Comparison of ENCODE assay signal across 8 mouse cellular contexts in genomic region chr1:133745078-133745495, GRCm38 (mm10). TPM values are rescaled to one million over a fixed set of nuclear protein-coding genes. Genes with fewer than 3 reads are reported as not detected.
DNase-seq lines count a peak whose midpoint lies in the region; ATAC-seq and TF ChIP-seq lines count a peak whose summit lies in the region.

No protein-coding gene starts in this region.

- H3K27me3 ChIP-seq in kidney, embryonic 16.5 days (ENCODE audit: insufficient read depth, low read length), result no peaks in the 10 kb centered on the region
- H3K27me3 ChIP-seq in forebrain, embryonic 16.5 days (replicated peaks; ENCODE audit: control insufficient read depth, insufficient read depth, low read length), result no peaks in the 10 kb centered on the region
- H3K27me3 ChIP-seq in liver, postnatal 0 days (ENCODE audit: insufficient read depth, low read length), result no peaks in the 10 kb centered on the region

- DNase-seq in cerebellum, adult 9-11 months, result peak; percentile 15
- no peak for DNase-seq in cerebellum, adult 9-10 months
- no peak for DNase-seq in kidney, postnatal 36 days
- DNase-seq in liver, postnatal 0 days, result no peak
- no peak for DNase-seq in layer of hippocampus, postnatal 14 days (ENCODE audit: low spot score in 2 of 2)
- no peak for DNase-seq in frontal cortex, postnatal 25 days (ENCODE audit: low spot score in 2 of 2)

- H3K4me2 ChIP-seq in kidney, embryonic 16.5 days (replicated peaks; ENCODE audit: low read depth, low read length), result no peak overlapping the region
- no peak overlapping the region for H3K4me2 ChIP-seq in forebrain, embryonic 16.5 days (ENCODE audit: low read length)
- H3K4me2 ChIP-seq in liver, postnatal 0 days (ENCODE audit: low read depth, low read length), result no peak overlapping the region

- H3K9ac ChIP-seq in kidney, embryonic 16.5 days (replicated peaks; ENCODE audit: low read length), result no peak overlapping the region
- 0 out of 2 replicates have a peak overlapping the region, but pooled peaks have one; percentile 4 for H3K9ac ChIP-seq in forebrain, embryonic 16.5 days (replicated peaks; ENCODE audit: low read depth, low read length)
- no peak overlapping the region for H3K9ac ChIP-seq in liver, postnatal 0 days (replicated peaks)

- WGBS in kidney, embryonic 16.5 days, result 60% methylated on average over 9 of the region's 9 CpGs
- WGBS in forebrain, embryonic 16.5 days, result 55% methylated on average over 9 of the region's 9 CpGs
- 50% methylated on average over 9 of the region's 9 CpGs for WGBS in liver, postnatal 0 days (ENCODE audit: insufficient replicate concordance)

- ATAC-seq in kidney, embryonic 16.5 days (ENCODE audit: low FRiP score, low TSS enrichment), result 0 out of 2 replicates have a peak, but pooled peaks have one; percentile 29
- ATAC-seq in forebrain, embryonic 16.5 days, result peak; percentile 18; the same call in 1 of the 2 replicates
- ATAC-seq in liver, postnatal 0 days, result peak; percentile 50

- no peak for TF ChIP-seq EP300 in liver, postnatal 0 days (IDR thresholded peaks at IDR 0.05; ENCODE audit: low read depth)

- H3K9me3 ChIP-seq in kidney, embryonic 16.5 days (ENCODE audit: low read length), result no peaks in the 10 kb centered on the region
- H3K9me3 ChIP-seq in forebrain, embryonic 16.5 days (ENCODE audit: control insufficient read depth, low read length), result no peaks in the 10 kb centered on the region
- no peaks in the 10 kb centered on the region for H3K9me3 ChIP-seq in liver, postnatal 0 days (ENCODE audit: low read length)

- H3K4me1 ChIP-seq in kidney, embryonic 16.5 days (ENCODE audit: insufficient read depth, low read length), result peaks cover 21% of the 10 kb centered on the region
- H3K4me1 ChIP-seq in forebrain, embryonic 16.5 days (replicated peaks; ENCODE audit: control insufficient read depth, insufficient read depth, low read length), result peaks cover 18% of the 10 kb centered on the region
- H3K4me1 ChIP-seq in liver, postnatal 0 days (ENCODE audit: insufficient read depth), result peaks cover 10% of the 10 kb centered on the region

- H3K4me3 ChIP-seq in kidney, embryonic 16.5 days (ENCODE audit: low read length), result no peak overlapping the region
- no peak overlapping the region for H3K4me3 ChIP-seq in forebrain, embryonic 16.5 days (replicated peaks; ENCODE audit: low read length)
- no peak overlapping the region for H3K4me3 ChIP-seq in liver, postnatal 0 days (ENCODE audit: low read depth, low read length)

- no peaks in the 10 kb centered on the region for H3K36me3 ChIP-seq in kidney, embryonic 16.5 days (ENCODE audit: insufficient read depth, low read length)
- H3K36me3 ChIP-seq in forebrain, embryonic 16.5 days (ENCODE audit: control insufficient read depth, insufficient read depth), result no peaks in the 10 kb centered on the region
- peaks cover 7% of the 10 kb centered on the region for H3K36me3 ChIP-seq in liver, postnatal 0 days (replicated peaks; ENCODE audit: insufficient read depth, low read length)

- H3K27ac ChIP-seq in kidney, embryonic 16.5 days (ENCODE audit: low read length), result peak overlapping the region; percentile 13; the same call in 1 of the 2 replicates
- no peak overlapping the region for H3K27ac ChIP-seq in forebrain, embryonic 16.5 days (ENCODE audit: low read length)
- no peak overlapping the region for H3K27ac ChIP-seq in liver, postnatal 0 days (ENCODE audit: low read depth)

- no peak for TF ChIP-seq CTCF in liver, postnatal 0 days (IDR thresholded peaks at IDR 0.05; ENCODE audit: low read depth)

RNA-seq across cellular contexts. Expression of gene Lax1, which starts 55.2 kb away (rescaled TPM):
- 0.50 and 0.60 TPM in 2 replicates for polyA plus RNA-seq in kidney, embryonic 16.5 days (2015; fragmentation: Nextera tagmentation; extraction: Ambion mirVana)
- polyA plus RNA-seq in forebrain, embryonic 16.5 days (2015; fragmentation: Nextera tagmentation; extraction: Ambion mirVana), result not detected in 2 replicates
- polyA plus RNA-seq in liver, postnatal 0 days (2015; fragmentation: Nextera tagmentation; extraction: Ambion mirVana), result 0.66 and 1.1 TPM in 2 replicates
- not detected for total RNA-seq in layer of hippocampus, postnatal 14 days (2021)

RNA-seq across cellular contexts. Expression of gene Atp2b4, which starts 55.8 kb away (rescaled TPM):
- 7.6 and 8.2 TPM in 2 replicates for polyA plus RNA-seq in kidney, embryonic 16.5 days (2015; fragmentation: Nextera tagmentation; extraction: Ambion mirVana)
- polyA plus RNA-seq in forebrain, embryonic 16.5 days (2015; fragmentation: Nextera tagmentation; extraction: Ambion mirVana), result 9.3 and 11.1 TPM in 2 replicates
- 6.6 and 9.9 TPM in 2 replicates for polyA plus RNA-seq in liver, postnatal 0 days (2015; fragmentation: Nextera tagmentation; extraction: Ambion mirVana)
- total RNA-seq in layer of hippocampus, postnatal 14 days (2021), result 10 to 100 TPM; 62.9 to 67.4 TPM
